Mouse (Mus musculus) liver, adult 2 months (tissue): ENCODE measurements at regions not wholly inside any gene's neighbourhood (a gene's known extent, or its start where the extent isn't known, plus 50 kb on each side); places are given as distances from the start of the nearest gene placed in this dataset.

Source experiments
- CTCF ChIP-seq: fragments of 200-500 bp; IDR thresholded peaks from 2 replicates; pipeline ENCODE4 v1.5.1; 2011; ENCODE audit warnings: low read depth, low read length, control low read depth
- POLR2A ChIP-seq: fragments of 200-500 bp; IDR thresholded peaks from 2 replicates; pipeline ENCODE4 v1.6.1; 2011; ENCODE audit warnings: low read length, control low read depth; ENCODE audit not compliant: insufficient read depth; ENCODE audit errors: extremely low read depth

DNA sequence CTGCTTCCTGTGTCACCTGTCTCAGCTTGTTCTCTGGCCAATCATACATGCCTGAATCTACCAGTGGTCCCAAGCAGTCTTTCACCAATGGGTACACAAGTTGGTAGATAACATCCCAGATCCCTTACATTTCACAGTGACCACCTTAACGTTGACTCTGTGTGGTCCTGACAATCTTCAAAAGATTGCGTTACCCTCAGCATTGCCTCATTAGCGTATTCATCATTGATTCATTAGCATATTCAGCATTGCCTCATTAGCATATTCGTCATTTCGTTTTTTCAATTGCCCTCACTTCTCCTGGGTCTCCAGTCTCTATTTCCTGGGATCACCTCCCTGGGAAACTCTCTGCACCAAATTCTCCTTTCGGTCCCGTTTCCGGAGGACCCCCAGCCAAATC, 55.5 kb upstream of the Habp2 start:
- TF ChIP-seq CTCF, result no peak
- TF ChIP-seq POLR2A, result no peak
